Mouse (Mus musculus) small intestine, adult 2 months (tissue): Measurements from ENCODE around the gene Ccnd3. TPM values are rescaled to one million over a fixed set of nuclear protein-coding genes. Genes with fewer than 3 reads are reported as not detected.
A peak's percentile ranks its signal among the peaks of the same experiment; 100 is the strongest.

Source experiments
- H3K27ac ChIP-seq: fragments of 200-500 bp; 2 replicates; pipeline ENCODE4 v1.5.1; 2012; ENCODE audit warnings: low read depth, low read length, control low read depth, inconsistent platforms; ENCODE audit not compliant: insufficient read depth
- H3K27me3 ChIP-seq: fragments of 200-500 bp; 2 replicates; pipeline ENCODE4 v1.6.1; 2012; ENCODE audit warnings: mild to moderate bottlenecking, moderate library complexity, low read length, inconsistent platforms; ENCODE audit not compliant: control insufficient read depth, insufficient read depth
- H3K36me3 ChIP-seq: fragments of 200-500 bp; 2 replicates; pipeline ENCODE4 v1.6.1; 2012; ENCODE audit warnings: mild to moderate bottlenecking, low read length, control low read depth, inconsistent platforms; ENCODE audit not compliant: control insufficient read depth, insufficient read depth
- H3K4me1 ChIP-seq: fragments of 200-500 bp; 2 replicates; pipeline ENCODE4 v1.6.1; 2012; ENCODE audit warnings: low read length, inconsistent platforms, mixed read lengths; ENCODE audit not compliant: control insufficient read depth, insufficient read depth, insufficient read length
- H3K4me3 ChIP-seq: fragments of 200-500 bp; 2 replicates; pipeline ENCODE4 v1.5.1; 2012; ENCODE audit warnings: low read depth, mild to moderate bottlenecking, control low read depth, inconsistent platforms, low read length, moderate library complexity
- CTCF ChIP-seq: fragments of 200-500 bp; IDR thresholded peaks from 2 replicates; pipeline ENCODE4 v1.5.1; 2012; ENCODE audit warnings: low read depth, mild to moderate bottlenecking, control low read depth, inconsistent platforms, low read length, moderate library complexity, mixed read lengths; ENCODE audit not compliant: insufficient replicate concordance, insufficient read length; ENCODE audit errors: extremely low read depth
- POLR2A ChIP-seq: fragments of 200-500 bp; IDR thresholded peaks from 2 replicates; pipeline ENCODE4 v1.6.1; 2012; ENCODE audit warnings: low read depth, mild to moderate bottlenecking, control low read depth, inconsistent platforms, low read length, moderate library complexity
- WGBS: fragments of 180-500 bp; shearing (Covaris S2); methylation state at CpG from one replicate; pipeline ENCODE4 v1.1.7; 2018; 5-methylcytosine and 5-hydroxymethylcytosine counted together
- polyA plus RNA-seq: library from polyadenylated mRNA; depleted of rRNA; stranded (reverse); fragments of >200 nt; gene quantifications from 2 replicates; pipeline ENCODE4 v1.2.3, GENCODE M21; 2012

Ccnd3 gene
- polyA plus RNA-seq, 1 experiment, result 54.9 TPM

DNA sequence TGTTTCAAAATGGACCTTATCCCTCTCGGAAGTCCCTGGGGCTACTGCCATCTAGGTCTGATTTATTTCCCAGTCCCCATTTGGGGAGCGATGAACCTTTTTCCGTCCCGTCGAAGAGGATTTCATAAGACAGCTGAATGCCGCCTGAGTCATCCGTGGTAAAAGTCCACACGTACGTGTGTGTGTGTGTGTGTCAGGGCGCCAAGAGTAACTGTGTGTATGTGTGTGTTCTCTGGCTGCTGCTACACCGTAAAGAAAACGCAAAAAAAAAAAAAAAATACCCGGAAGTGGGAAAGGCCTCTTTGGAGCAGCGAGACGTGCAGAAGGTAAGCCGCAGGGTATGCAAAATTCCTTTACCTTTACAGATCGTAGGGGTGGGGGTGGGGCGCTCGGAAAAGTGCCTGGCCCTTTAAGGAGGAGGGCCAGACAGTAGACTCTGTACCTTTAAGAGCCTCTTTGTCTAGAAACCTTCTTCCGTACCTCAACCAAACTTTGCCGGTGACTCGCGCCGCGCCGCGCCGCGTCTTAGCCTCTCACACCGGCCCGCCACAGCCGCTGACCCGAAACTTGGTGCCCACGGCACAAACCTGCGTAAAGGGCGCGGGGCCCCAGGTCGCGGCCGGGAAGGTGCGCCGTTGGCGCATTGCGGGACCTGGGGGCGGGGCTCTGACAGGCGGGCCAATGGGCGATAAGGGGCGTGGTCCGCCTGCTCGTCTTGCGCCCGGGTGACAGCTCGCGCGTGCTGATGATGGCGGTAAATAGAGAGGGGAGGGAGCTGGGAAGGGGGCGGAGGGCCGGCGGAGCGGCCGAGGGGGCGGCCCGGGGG lies 124.2 kb downstream of the Ccnd3 start:
- no peak for TF ChIP-seq CTCF
- TF ChIP-seq POLR2A, result 0 out of 2 replicates have a peak, but pooled peaks have one; percentile 25
- peak overlapping the region; percentile 84 for H3K4me3 ChIP-seq
- peaks cover 4% of the 10 kb centered on the region; the same call in 1 of the 2 replicates for H3K36me3 ChIP-seq
- H3K27me3 ChIP-seq, result no peaks in the 10 kb centered on the region
- WGBS, result under 1% methylated on average over 63 of the region's 63 CpGs
- peak overlapping the region; percentile 92 for H3K27ac ChIP-seq
- H3K4me1 ChIP-seq, result peaks cover 17% of the 10 kb centered on the region; the same call in 1 of the 2 replicates

DNA sequence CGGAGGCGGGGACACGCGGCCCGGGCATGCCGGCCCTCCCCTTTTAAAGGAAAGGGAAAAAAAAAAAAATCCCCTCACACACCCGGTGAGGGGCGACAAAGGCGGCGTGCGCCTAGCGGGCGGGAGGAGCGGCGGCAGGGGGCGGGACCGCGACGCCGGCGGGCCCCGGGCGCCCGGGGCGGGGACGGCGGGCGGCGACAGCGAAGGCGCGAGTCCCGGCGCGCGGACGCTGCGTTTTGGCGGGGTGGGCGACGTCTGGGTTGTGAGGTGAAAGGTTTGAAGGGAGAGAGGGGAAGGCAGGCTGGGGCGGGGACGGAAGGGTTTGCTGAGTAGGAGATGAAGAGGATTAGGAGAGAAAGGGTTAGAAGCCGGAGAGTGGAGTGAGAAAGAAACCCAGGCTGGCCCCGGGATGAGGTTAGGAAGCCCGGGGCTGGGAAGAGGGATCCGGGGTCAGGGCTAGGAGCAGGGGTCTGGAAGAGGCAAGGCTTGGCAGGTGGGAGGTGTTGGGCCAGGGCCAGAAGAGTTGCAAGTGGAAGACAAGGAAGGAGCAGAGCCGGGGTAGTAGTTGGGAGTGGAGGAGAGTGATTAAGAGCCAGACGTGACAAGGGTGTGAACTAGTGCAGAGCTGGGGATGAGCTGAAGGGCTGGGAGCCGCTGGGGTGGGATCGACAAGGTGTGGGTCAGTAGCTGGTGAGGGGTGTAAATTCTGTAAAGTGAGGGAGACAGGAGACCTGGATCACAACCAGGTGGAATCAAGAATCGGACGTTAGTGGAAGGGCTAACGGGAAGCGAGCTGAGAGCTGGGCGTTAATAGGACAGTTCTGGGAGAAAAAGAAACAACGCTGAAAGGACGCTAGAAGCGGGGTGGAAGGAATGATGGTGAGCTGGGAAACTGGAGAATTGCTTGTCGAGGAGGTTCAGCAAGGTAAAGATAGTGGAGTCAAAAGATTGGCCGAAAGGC lies 125.1 kb downstream of the Ccnd3 start:
- Histone ChIP-seq H3K27ac (peak overlapping the region; percentile 57), H3K27me3 (no peaks in the 10 kb centered on the region), H3K4me1 (peaks cover 17% of the 10 kb centered on the region; the same call in 1 of the 2 replicates), H3K4me3 (peak overlapping the region; percentile 84), H3K36me3 (peaks cover 4% of the 10 kb centered on the region; the same call in 1 of the 2 replicates)
- TF ChIP-seq POLR2A, result no peak; the same call in 1 of the 2 replicates
- peak; percentile 25; the same call in 1 of the 2 replicates for TF ChIP-seq CTCF
- under 1% methylated on average over 61 of the region's 61 CpGs for WGBS

GRCm38 (mm10) chr17:47630678-47631065 lies 125.8 kb downstream of the Ccnd3 start, which contains the start of gene Usp49:
TSS of gene Usp49 (plus strand) at chr17:47630690.
- peak within 1 kb of the TSS; percentile 57 for H3K27ac ChIP-seq
- peaks cover 17% of the 10 kb centered on the region; the same call in 1 of the 2 replicates for H3K4me1 ChIP-seq
- H3K27me3 ChIP-seq, result no peaks in the 10 kb centered on the region
- whole genome bisulfite sequencing, result 3% methylated on average over 3 of the region's 3 CpGs
- H3K4me3 ChIP-seq, result peak within 1 kb of the TSS; percentile 84
- TF ChIP-seq CTCF (no peak), POLR2A (no peak)
- peaks cover 2% of the 10 kb centered on the region; the same call in 1 of the 2 replicates for H3K36me3 ChIP-seq

DNA sequence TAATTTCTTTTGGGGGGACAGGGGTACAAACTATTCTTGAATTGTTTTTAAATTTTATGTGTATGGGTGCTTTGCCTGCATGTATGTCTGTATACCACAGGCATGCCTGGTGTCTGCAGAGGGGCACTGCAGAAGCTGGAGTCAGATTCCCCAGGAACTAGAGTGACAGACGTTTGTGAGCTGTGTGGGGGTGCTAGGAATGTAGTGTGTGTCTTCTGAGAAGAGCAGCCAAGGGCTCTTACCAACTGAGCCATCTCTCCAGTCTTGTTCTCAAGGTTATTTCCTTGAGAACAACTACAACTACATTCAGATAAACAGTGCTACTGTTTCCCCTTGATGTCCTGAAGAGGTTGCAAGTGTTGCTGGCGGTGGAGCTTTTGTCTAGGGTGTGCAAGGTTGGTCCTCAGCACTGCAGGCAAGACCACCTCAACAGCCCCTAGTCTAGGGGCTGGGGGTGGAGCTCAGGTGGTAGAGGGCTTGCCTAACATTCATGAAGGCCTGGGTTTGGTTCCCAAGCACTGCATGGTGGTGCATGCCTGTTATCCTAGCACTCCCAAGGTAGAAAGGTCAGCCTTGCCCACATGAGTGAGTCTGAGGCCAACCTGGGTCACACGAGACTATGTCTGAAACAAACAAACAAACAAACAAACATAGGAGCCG lies 127.5 kb downstream of the Ccnd3 start:
- WGBS, result 40% methylated on average over 4 of the region's 4 CpGs
- H3K27ac ChIP-seq, result no peak overlapping the region
- H3K4me3 ChIP-seq, result no peak overlapping the region
- H3K27me3 ChIP-seq, result no peaks in the 10 kb centered on the region
- H3K36me3 ChIP-seq, result 0 out of 2 replicates have a peak, but pooled peaks cover 2% of the 10 kb centered on the region
- peaks cover 17% of the 10 kb centered on the region; the same call in 1 of the 2 replicates for H3K4me1 ChIP-seq
- TF ChIP-seq CTCF (no peak), POLR2A (no peak)

GRCm38 (mm10) chr17:47633999-47634770 lies 129.3 kb downstream of the Ccnd3 start:
- H3K27ac ChIP-seq, result peak overlapping the region; percentile 81
- TF ChIP-seq POLR2A, result no peak
- no peak for TF ChIP-seq CTCF
- 0 out of 2 replicates have a peak, but pooled peaks cover 2% of the 10 kb centered on the region for H3K36me3 ChIP-seq
- no peaks in the 10 kb centered on the region for H3K27me3 ChIP-seq
- no peak overlapping the region for H3K4me3 ChIP-seq
- peaks cover 15% of the 10 kb centered on the region; the same call in 1 of the 2 replicates for H3K4me1 ChIP-seq
- WGBS, result 24% methylated on average over 7 of the region's 7 CpGs

GRCm38 (mm10) chr17:47642992-47643391 lies 138.1 kb downstream of the Ccnd3 start:
- Histone ChIP-seq H3K27ac (no peak overlapping the region), H3K4me3 (no peak overlapping the region), H3K36me3 (no peaks in the 10 kb centered on the region), H3K27me3 (no peaks in the 10 kb centered on the region), H3K4me1 (no peaks in the 10 kb centered on the region)
- 85% methylated on average over 2 of the region's 2 CpGs for WGBS
- TF ChIP-seq POLR2A, result no peak
- no peak for TF ChIP-seq CTCF
